Mouse (Mus musculus): ENCODE measurements around the gene Cavin3.
"Not testable (repeated sequence)": the region's sequence is repeated elsewhere in the genome, so short reads cannot be mapped to it uniquely, and the experiment has no call there.

Gene Cavin3

DNA sequence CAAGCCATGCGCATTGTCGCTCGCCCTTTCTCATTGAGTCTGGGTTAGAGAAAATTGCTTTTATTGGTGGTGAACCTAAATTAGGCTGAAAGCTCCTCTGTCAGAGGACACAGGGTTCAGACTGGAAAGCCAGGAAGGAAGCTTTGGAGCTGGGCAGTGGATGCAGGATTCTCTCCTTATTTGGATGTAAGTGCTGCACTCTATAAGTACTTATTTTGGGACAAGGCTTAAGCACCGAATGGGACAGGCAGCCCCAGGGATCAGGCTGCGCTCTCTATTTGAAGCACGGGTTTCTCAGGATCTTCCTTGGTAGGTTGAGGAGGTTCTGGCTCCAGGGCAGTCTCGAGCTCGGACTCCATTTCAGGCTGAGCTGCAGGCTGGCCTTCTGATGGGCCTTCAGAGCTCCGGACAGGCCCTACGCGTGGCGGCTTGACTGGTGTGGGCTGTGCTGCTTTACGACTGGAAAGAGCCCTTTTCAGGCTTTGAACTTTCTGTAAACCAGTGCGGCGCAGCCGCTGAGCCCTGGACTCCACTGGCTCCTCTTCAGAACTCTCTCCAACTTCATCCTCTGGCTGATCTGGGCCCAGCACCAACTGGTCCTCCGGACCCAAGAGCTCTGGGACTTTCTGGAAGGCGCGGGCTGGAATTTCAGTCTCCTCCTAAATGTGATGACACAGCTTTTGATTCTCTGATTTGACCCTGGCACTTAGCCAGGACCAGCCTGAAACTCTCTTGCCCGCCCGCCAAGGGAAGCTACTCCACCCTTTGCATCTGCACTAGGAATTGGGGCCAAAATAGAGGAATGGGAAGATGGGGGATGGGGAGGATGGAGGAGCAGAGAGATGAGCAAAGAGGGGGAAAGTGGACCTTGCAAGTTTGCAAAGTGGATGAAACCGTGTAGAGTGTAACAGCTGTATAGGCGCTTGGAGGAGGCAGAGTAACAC, 1.3 kb downstream of the Cavin3 start:
- DNase-seq (ENCODE audit: low spot score), result no peak

GRCm38 (mm10) chr7:105480081-105480480, 2.0 kb downstream of the Cavin3 start:
- no peak for DNase-seq (ENCODE audit: low spot score)

DNA sequence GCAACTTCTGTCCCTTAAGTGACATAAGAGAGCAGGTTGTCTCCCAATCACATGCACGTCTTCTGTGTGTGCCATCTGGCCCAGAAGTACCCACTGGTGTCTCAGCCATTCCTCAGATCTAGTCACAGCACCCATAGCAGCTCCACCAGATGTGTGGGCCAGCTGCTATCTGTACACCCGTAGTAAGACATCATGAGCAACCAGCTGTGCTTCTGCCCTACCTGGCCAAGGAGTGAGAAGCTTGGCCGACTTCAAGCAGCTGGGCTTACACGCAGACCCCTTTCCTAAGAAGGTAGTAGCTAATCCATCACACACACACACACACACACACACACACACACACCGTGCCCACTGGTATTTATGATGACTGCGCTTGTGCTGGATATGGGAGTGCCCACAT, 2.9 kb downstream of the Cavin3 start:
- no peak for DNase-seq (ENCODE audit: low spot score)

DNA sequence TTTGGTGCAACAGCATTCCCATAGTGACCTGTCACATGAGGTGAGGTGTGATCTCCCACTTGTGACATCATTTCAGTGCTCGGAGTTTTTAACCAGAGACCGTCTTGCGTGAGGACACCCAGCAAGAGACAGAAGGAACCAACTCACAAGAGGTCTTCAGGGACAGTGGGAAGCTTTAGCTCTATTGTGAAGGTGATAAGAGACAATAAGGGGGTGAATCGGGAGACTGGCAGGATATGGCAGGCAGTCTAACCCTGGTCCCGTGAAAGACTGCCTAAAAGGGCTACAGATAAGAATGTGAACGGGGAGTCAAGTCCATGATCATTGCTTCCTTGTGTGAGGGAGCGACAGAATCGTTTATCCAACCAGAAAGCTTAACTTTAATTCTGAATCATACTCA, 3.8 kb downstream of the Cavin3 start:
- no peak for DNase-seq (ENCODE audit: low spot score)

DNA sequence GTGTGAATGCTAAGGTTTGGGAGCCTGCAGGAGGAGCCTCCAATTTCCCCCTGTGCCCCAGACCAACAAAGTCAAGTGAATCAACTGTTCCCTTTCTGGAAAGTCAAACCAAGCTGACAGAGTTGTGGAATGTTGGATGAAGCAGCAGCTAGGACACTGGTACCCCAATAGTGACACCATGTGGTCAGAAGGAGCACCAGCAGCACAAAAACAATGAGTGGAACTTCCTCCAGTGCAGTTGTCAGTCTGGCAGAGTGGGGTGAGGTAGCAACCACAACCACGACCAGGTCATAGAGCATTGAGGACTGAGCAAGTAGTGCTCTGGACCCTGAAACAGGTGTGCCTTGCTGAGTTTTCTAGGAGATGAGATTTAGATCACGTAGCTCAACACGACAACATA, 4.3 kb downstream of the Cavin3 start:
- no peak for DNase-seq (ENCODE audit: low spot score)

- no peak for DNase-seq (ENCODE audit: low spot score)
These were observed 4.7 kb downstream of the Cavin3 start for GRCm38 (mm10) chr7:105477433-105477700.

- no peak for DNase-seq (ENCODE audit: low spot score)
These were observed 5.2 kb downstream of the Cavin3 start for GRCm38 (mm10) chr7:105476683-105477432.

- no peak for DNase-seq (ENCODE audit: low spot score)
These were observed 6.6 kb downstream of the Cavin3 start for GRCm38 (mm10) chr7:105475396-105475949.

- no peak for DNase-seq (ENCODE audit: low spot score)
These were observed 7.3 kb downstream of the Cavin3 start for GRCm38 (mm10) chr7:105474771-105475315.

GRCm38 (mm10) chr7:105472607-105473006, 9.5 kb downstream of the Cavin3 start:
- no peak for DNase-seq (ENCODE audit: low spot score)

GRCm38 (mm10) chr7:105465505-105465904, 16.6 kb downstream of the Cavin3 start:
- DNase-seq (ENCODE audit: low spot score), result not testable (repeated sequence)

DNA sequence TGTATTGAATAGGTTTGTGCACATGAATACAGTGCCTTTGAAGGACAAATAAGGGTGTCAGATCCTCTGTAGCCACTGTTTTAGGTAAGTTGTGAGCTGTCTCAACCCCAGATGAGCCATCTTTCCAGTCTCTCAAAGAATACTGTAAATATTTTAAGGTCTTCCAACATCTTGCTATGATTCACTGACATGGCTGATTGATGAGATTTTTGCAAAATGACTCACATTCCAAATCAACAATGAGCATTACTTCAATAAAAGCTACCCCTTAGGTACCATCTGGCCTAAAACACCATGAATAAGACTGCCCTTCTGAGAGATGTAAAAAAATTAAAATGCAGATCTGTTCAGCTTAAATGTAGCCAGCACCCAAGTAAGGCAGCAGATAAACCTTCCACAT, 23.6 kb downstream of the Cavin3 start:
- DNase-seq (ENCODE audit: low spot score), result no peak

- not testable (repeated sequence) for DNase-seq (ENCODE audit: low spot score)
These were observed 28.8 kb downstream of the Cavin3 start for GRCm38 (mm10) chr7:105453345-105453744.

GRCm38 (mm10) chr7:105445076-105445475, 37.0 kb downstream of the Cavin3 start:
- no peak for DNase-seq (ENCODE audit: low spot score)

- no peak for DNase-seq (ENCODE audit: low spot score)
These were observed 40.7 kb downstream of the Cavin3 start for GRCm38 (mm10) chr7:105441426-105441825.

- no peak for DNase-seq (ENCODE audit: low spot score)
These were observed 43.9 kb downstream of the Cavin3 start for GRCm38 (mm10) chr7:105437979-105438772.

- no peak for DNase-seq (ENCODE audit: low spot score)
These were observed 47.3 kb downstream of the Cavin3 start for GRCm38 (mm10) chr7:105434798-105435197.

DNA sequence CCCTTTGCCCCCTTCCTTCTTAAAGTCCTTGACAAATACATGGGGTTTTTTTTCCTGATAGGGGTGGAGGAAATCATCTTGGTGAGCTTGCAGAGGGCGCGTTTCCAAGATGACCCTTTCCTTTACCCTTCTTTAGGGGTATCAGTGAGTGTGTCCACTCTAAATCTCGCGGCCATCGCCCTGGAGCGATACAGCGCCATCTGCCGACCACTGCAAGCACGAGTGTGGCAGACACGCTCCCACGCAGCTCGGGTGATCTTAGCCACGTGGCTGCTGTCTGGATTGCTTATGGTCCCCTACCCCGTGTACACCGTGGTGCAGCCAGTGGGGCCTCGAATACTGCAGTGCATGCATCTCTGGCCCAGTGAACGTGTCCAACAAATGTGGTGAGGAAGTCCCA, 48.2 kb downstream of the Cavin3 start:
- DNase-seq (ENCODE audit: low spot score), result no peak

DNA sequence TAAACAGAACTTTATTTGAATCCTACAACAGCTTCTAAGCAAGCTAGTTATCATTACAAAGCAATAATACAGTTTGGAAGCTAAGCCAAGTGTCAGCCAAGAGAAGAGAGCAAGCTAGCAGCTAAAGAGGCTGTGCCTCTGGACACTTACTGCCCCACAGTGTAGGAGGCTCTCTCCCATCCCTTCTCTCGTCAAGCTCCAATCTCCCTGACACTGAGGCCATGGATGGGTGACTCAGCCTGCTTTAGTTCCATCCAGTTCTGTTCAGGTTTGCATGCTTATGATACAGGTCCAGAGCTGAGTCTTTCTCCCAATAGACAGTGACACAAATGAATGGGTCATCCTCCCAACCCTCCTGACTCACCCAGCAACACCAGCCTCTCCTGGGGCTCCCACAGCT, 50.0 kb downstream of the Cavin3 start:
- DNase-seq (ENCODE audit: low spot score), result no peak
